Mouse (Mus musculus) liver, embryonic 12.5 days (tissue): ENCODE measurements around the gene Fndc5. TPM values are rescaled to one million over a fixed set of nuclear protein-coding genes. Genes with fewer than 3 reads are reported as not detected.
A peak's percentile ranks its signal among the peaks of the same experiment; 100 is the strongest.

Source experiments
- ATAC-seq: fragments of 200-750 bp; cut with Nextera tagmentation; 2 replicates; pipeline ENCODE4 v1.8.0; 2017; ENCODE audit warnings: moderate number of reproducible peaks, mild to moderate bottlenecking, moderate library complexity
- H3K27ac ChIP-seq: fragments of 300-500 bp; sonication (generic); 2 replicates; pipeline ENCODE4 v1.5.1; 2016; ENCODE audit warnings: mild to moderate bottlenecking
- H3K27me3 ChIP-seq: fragments of 300-500 bp; sonication (generic); replicated peaks from 2 replicates; pipeline ENCODE4 v1.6.1; 2016; ENCODE audit warnings: mild to moderate bottlenecking, moderate library complexity
- H3K36me3 ChIP-seq: fragments of 300-500 bp; sonication (generic); 2 replicates; pipeline ENCODE4 v1.6.1; 2016; ENCODE audit warnings: mild to moderate bottlenecking, moderate library complexity
- H3K4me1 ChIP-seq: fragments of 300-500 bp; sonication (generic); 2 replicates; pipeline ENCODE4 v1.6.1; 2016
- H3K4me2 ChIP-seq: fragments of 300-500 bp; sonication (generic); 2 replicates; pipeline ENCODE4 v1.6.1; 2016; ENCODE audit warnings: mild to moderate bottlenecking, moderate library complexity
- H3K4me3 ChIP-seq: fragments of 300-500 bp; sonication (generic); 2 replicates; pipeline ENCODE4 v1.5.1; 2016; ENCODE audit warnings: mild to moderate bottlenecking, moderate library complexity
- H3K9ac ChIP-seq: fragments of 300-500 bp; sonication (generic); 2 replicates; pipeline ENCODE4 v1.6.1; 2016; ENCODE audit warnings: mild to moderate bottlenecking, moderate library complexity
- H3K9me3 ChIP-seq: fragments of 300-500 bp; sonication (generic); replicated peaks from 2 replicates; pipeline ENCODE4 v1.6.1; 2016; ENCODE audit warnings: mild to moderate bottlenecking, moderate library complexity
- WGBS: fragments of 180-500 bp; shearing (Covaris S2); methylation state at CpG from one replicate; pipeline ENCODE4 v1.1.7; 2016; ENCODE audit not compliant: insufficient replicate concordance; 5-methylcytosine and 5-hydroxymethylcytosine counted together
- polyA plus RNA-seq: library from polyadenylated mRNA; unstranded; fragments of >200 nt; fragmentation: Nextera tagmentation; extraction: Ambion mirVana; gene quantifications from 2 replicates; pipeline ENCODE4 v1.2.1, GENCODE M21; 2016

The Fndc5 gene
- polyA plus RNA-seq, 1 experiment from 2014 or later, result 1.3 TPM

DNA sequence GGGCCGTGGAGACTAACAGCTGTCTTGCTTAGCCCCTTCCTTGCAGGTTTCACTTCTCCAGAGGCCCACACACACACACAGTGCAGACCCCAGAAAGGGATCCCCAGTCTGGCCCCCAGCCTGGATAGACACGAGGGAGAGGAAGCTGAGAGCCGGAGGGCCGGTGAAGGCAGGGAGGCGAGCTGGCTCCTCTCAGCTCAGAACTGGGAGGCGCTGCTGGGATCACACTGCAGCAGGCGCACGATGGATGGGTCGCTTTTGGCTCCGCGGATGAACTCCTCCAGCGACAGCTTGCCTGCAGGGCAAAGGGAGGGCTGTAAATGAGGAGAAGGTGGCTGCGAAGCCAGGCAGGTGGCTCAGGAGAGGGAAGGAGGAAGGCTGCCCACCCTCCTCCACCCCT is 24.6 kb upstream of the Fndc5 start:
- Histone ChIP-seq H3K4me2 (no peak overlapping the region), H3K36me3 (no peaks in the 10 kb centered on the region), H3K9ac (no peak overlapping the region), H3K9me3 (no peaks in the 10 kb centered on the region), H3K4me3 (no peak overlapping the region), H3K27ac (no peak overlapping the region), H3K27me3 (peaks cover 84% of the 10 kb centered on the region), H3K4me1 (peaks cover 22% of the 10 kb centered on the region)
- 51% methylated on average over 13 of the region's 13 CpGs for WGBS
- ATAC-seq, result no peak

DNA sequence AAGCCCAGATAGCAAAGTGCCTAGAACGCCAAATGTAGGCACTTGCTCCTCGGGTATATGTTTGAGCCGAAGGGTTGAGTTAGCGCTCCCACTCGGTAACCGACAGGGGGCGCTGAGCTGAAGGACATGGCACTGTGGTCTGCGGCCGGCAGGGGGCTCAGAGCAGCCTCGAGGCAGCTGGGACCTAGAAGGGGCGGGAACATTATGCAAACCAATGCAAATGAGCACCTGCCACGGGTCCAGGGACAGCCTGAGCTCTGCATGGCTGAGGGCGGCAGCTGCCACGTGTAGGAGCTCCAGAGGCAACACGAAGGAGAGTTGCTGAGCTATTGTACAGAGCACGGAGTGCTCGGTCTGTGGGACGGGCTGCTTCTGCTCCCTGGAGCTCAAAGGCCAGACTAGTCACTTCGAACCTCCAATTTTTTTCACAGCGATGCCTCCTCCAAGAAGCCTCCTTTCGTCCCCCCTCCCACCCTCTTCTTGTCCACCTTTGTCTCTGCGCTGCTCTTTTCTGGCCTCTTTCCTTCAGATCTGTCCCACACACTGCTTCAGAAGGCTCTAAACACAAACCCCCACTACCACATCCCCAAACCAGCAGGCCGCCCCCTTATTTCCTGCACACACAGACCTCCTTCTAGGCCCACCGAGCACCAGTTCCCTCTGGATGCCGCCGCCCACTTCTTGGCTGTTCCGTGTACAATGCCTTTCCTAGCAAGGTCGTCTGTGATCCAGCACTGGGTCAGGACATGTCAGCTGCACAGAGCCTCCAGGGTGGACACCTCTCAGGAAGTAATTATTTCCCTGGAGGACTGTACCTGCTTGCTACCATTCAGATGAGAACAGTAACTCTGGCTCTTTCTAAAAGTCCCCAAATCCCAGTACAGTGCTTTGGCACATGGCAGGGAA is 23.5 kb upstream of the Fndc5 start:
- Histone ChIP-seq H3K4me3 (no peak overlapping the region), H3K27me3 (peaks cover 84% of the 10 kb centered on the region), H3K4me2 (no peak overlapping the region), H3K9ac (no peak overlapping the region), H3K27ac (no peak overlapping the region), H3K36me3 (no peaks in the 10 kb centered on the region), H3K4me1 (peaks cover 15% of the 10 kb centered on the region; the same call in 1 of the 2 replicates), H3K9me3 (no peaks in the 10 kb centered on the region)
- 27% methylated on average over 28 of the region's 28 CpGs for WGBS
- ATAC-seq, result peak; percentile 70

DNA sequence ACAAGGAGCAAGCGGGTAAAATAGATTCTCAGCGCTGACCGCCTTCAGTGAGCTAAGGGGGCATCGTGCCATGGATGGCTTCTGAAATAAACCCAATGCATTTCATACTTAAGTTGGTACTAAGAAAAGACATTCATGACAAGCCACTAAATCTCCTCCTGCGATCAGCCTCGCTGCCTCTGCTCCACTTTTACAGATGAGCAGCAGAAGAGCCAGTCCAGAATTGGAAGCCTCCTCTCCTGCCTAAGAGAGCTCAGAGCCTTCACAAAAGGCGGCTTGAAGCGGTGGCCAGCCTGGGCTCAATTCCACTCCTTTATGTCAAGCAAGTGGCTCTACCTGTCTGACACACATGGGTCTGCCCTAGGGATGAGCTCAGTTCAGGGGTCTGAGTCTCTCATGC is 20.1 kb upstream of the Fndc5 start:
- H3K9me3 ChIP-seq, result no peaks in the 10 kb centered on the region
- H3K36me3 ChIP-seq, result no peaks in the 10 kb centered on the region
- no peak overlapping the region for H3K27ac ChIP-seq
- H3K4me2 ChIP-seq, result no peak overlapping the region
- H3K27me3 ChIP-seq, result peaks cover 94% of the 10 kb centered on the region
- no peak for ATAC-seq
- no peak overlapping the region for H3K4me3 ChIP-seq
- 84% methylated on average over 8 of the region's 8 CpGs for WGBS
- H3K4me1 ChIP-seq, result peaks cover 16% of the 10 kb centered on the region
- no peak overlapping the region for H3K9ac ChIP-seq

DNA sequence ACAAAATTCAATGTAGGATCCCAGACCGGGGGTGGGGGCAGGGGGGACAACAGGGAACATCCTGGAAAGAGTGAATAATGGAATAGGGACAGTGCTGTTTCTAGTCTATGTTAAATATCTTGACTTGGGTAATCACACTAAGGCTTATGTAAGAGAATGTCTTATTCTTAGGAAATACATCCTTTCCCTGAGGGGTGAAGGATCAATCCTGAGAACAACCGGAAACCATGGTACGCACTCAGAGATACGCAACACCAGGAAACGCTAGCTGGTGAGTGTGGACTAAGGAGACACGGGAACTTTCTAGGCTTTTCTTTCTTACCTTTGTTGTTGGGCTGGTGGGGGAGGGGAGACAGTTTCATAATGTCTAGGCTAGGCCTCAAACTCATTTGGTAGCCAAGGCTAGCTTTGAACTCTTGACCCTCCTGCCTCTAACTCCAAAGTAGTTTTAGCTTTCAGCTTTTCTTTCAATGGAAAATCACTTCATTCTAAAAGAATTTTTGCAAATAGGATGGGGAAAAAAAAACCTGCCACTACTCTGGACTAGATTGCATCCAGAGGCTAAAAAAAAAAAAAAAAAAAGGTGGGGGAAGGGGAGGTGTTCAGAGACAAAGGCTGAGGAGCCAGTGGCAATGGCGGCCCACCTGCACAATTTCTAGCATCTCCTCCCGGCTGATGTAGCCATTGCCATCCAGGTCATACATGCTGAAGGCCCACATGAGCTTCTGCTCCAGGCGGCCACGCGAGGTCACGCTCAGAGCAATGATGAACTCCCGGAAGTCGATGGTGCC is 18.9 kb upstream of the Fndc5 start:
- Histone ChIP-seq H3K4me3 (no peak overlapping the region), H3K9me3 (no peaks in the 10 kb centered on the region), H3K4me1 (peaks cover 12% of the 10 kb centered on the region), H3K27ac (no peak overlapping the region), H3K27me3 (peaks cover 97% of the 10 kb centered on the region), H3K36me3 (no peaks in the 10 kb centered on the region), H3K9ac (no peak overlapping the region), H3K4me2 (no peak overlapping the region)
- WGBS, result 77% methylated on average over 14 of the region's 14 CpGs
- ATAC-seq, result no peak

DNA sequence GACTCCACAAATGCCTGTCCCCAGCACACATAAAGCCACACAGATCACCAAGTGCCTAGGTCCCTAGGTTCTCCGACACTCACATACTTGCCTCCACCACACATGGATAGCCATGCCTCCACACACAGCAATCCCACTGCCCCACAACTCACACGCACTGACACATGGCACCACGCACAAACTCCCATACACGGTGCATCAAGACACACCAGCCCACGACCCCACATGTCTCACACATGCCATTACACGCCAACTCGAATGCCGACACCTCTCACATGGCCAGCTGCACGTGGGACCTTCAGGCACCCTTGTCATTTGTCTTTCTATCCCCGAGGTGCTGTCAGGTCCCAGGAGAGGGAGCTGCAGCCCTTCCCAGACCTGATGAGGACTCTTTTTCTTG is 17.1 kb upstream of the Fndc5 start:
- H3K9ac ChIP-seq, result no peak overlapping the region
- H3K36me3 ChIP-seq, result no peaks in the 10 kb centered on the region
- H3K4me1 ChIP-seq, result peaks cover 12% of the 10 kb centered on the region
- no peak for ATAC-seq
- no peak overlapping the region for H3K4me2 ChIP-seq
- no peaks in the 10 kb centered on the region for H3K9me3 ChIP-seq
- H3K27ac ChIP-seq, result no peak overlapping the region
- peaks cover 97% of the 10 kb centered on the region for H3K27me3 ChIP-seq
- 62% methylated on average over 10 of the region's 10 CpGs for WGBS
- no peak overlapping the region for H3K4me3 ChIP-seq

DNA sequence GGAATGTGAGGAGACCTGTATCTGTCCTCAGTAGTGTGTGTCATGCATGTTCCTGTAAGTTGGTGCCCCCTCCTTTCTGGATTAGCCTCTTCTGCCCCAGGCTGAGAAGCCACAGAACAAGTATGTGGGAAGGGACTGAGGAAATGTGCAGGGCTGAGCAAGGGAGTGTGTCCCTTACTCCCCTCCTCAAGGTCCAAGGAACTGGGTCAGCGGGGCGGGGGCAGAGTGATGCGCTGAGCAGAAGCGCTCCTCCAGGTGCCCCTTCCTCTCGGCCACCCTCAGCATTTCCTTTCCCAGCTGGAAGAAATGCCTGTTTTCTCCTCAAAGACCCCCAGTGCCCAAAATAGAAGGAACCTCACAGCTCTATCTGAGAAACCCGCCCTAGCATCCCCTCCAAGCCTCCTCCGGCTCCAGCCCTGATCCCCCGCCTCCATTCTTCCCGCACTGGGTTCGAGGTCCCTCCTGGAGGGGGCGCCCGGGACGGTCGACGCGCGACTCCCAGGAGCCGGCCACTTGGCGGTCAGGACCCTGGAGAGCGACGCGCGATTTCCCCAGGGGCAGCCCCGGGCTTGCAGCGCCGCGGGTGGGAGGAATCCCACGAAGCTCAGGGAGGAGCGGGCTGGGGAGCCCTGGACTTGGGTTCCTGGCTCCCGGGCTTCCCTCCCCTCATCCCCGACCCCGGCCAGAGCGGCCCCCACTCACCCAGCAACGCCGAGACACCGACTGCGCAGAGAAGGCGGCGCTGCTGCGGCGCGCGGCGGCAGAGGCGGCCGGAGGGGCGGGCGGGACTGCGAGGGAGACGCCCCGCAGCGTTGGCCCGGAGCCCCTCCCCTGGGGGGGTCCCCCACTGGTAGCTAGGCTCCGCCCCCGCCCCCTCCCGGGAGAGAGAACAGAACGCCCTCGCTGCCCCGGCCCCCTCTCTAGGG is 16.0 kb upstream of the Fndc5 start:
- Histone ChIP-seq H3K27ac (no peak overlapping the region), H3K4me3 (peak overlapping the region; percentile 48), H3K9ac (no peak overlapping the region), H3K36me3 (no peaks in the 10 kb centered on the region), H3K27me3 (peaks cover 97% of the 10 kb centered on the region), H3K4me1 (peaks cover 22% of the 10 kb centered on the region), H3K9me3 (no peaks in the 10 kb centered on the region), H3K4me2 (peak overlapping the region; percentile 71)
- 0 out of 2 replicates have a peak, but pooled peaks have one; percentile 22 for ATAC-seq
- 2% methylated on average over 58 of the region's 59 CpGs for WGBS

DNA sequence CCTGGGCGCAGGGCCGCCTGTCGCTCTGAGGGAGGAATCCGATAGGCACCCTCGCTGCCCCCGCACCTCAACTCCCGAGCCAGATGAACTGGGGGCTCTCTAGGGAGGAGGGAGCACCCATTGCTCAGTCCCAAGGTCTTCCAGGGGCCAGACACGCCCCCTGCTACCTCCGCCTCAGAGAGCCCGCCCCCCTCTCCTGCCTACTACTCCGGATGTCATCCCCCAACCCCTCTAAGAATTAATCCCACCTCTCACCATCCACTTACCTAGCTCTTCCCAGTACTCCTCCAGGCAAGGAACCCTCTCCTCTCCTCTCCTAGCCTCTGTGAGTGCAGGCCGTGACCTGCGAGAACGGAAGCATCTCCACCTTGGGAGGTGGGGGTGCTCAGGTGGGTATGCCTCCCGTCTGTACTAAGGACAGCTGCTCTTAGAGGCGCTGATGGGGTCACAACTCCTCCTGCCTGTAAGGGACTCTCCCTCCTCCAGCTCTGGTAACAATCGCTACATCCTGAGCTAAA is 15.2 kb upstream of the Fndc5 start, which contains the start of gene Hpca:
TSS of gene Hpca (minus strand) at position 468 of the 518 bp plus-strand sequence.
- H3K27ac ChIP-seq, result no peak within 1 kb of the TSS
- no peaks in the 10 kb centered on the region for H3K9me3 ChIP-seq
- H3K9ac ChIP-seq, result no peak within 1 kb of the TSS
- H3K4me2 ChIP-seq, result peak within 1 kb of the TSS; percentile 71
- H3K4me1 ChIP-seq, result peaks cover 28% of the 10 kb centered on the region
- peak within 1 kb of the TSS; percentile 48 for H3K4me3 ChIP-seq
- H3K27me3 ChIP-seq, result peaks cover 100% of the 10 kb centered on the region
- no peaks in the 10 kb centered on the region for H3K36me3 ChIP-seq
- no peak for ATAC-seq
- WGBS, result 4% methylated on average over 17 of the region's 17 CpGs

DNA sequence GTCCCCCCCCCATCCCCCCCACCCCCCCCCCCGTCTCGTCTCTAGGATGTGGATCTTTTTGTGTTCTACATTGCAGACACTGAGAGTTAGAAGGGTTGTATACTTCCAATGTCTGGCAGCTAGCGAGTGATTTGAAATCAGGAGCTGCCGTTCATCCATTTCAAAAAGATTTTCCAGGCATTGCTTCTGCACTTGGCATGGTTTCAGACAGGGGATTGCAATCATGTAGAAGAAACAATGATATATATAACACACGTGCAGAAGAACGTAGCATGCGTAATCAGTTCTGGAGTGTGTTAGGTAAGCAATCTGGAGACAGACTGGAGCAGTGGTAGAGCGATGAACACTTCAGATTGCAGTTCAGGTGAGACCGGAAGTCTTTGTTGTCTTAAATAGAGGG is 14.7 kb upstream of the Fndc5 start:
- Histone ChIP-seq H3K4me1 (peaks cover 28% of the 10 kb centered on the region), H3K36me3 (no peaks in the 10 kb centered on the region), H3K27me3 (peaks cover 100% of the 10 kb centered on the region), H3K4me3 (no peak overlapping the region), H3K9ac (no peak overlapping the region), H3K4me2 (no peak overlapping the region), H3K27ac (no peak overlapping the region), H3K9me3 (no peaks in the 10 kb centered on the region)
- no peak for ATAC-seq
- 36% methylated on average over 9 of the region's 9 CpGs for WGBS

DNA sequence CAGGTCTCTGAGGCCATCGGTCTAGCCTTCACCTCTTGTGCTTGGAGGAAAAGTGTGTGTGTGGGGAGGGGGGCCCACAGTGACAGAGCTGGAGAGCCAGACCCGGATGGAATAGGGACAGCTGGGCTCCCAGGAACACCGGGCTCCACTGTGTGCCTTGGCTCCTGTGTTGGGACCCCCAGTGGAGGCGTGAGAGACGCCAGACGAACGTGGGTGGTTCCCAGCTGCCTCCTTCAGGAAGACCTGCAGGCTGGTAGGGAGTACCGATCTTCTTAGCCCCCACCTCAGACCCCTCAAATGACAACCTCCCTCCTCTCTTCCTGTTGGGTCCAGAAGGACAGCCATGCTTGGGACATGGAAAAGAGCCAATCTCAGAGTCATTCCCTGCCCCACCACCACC is 14.1 kb upstream of the Fndc5 start:
- H3K36me3 ChIP-seq, result no peaks in the 10 kb centered on the region
- no peak for ATAC-seq
- peaks cover 98% of the 10 kb centered on the region for H3K27me3 ChIP-seq
- no peak overlapping the region for H3K9ac ChIP-seq
- H3K9me3 ChIP-seq, result no peaks in the 10 kb centered on the region
- no peak overlapping the region for H3K4me3 ChIP-seq
- no peak overlapping the region for H3K4me2 ChIP-seq
- peaks cover 28% of the 10 kb centered on the region for H3K4me1 ChIP-seq
- no peak overlapping the region for H3K27ac ChIP-seq
- 14% methylated on average over 8 of the region's 8 CpGs for WGBS

DNA sequence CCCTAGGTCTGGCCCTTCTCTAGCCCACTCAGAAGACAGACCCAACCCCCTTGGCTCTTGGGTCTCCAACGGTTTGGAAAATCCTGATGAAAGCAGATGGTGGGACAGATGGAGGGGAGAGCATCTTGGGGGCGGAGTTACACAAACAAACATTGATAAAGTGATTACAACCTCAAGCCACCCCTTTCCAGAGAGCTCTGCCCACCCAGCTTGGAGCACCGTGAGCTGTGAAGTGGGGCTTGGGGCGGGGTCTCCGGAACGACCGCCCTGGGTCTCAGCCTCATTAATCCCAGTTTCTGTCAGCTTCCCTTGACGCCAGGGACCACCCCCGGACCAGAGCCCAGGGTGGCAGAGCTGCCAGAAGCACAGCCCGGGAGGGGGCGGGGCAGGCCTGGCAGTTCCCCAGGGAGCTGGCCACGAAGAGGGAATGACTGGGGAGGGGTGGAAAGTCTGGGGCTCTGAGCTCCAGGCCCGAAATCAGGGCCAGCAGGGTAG is 12.1 kb upstream of the Fndc5 start:
- Histone ChIP-seq H3K9ac (no peak overlapping the region), H3K27ac (no peak overlapping the region), H3K4me1 (peaks cover 33% of the 10 kb centered on the region), H3K36me3 (no peaks in the 10 kb centered on the region), H3K4me2 (peak overlapping the region; percentile 52; the same call in 1 of the 2 replicates), H3K4me3 (no peak overlapping the region), H3K9me3 (no peaks in the 10 kb centered on the region), H3K27me3 (peaks cover 97% of the 10 kb centered on the region)
- no peak for ATAC-seq
- WGBS, result 12% methylated on average over 13 of the region's 13 CpGs
